Mouse (Mus musculus): ENCODE measurements around the gene Pkp4. TPM values are rescaled to one million over a fixed set of nuclear protein-coding genes. Genes with fewer than 3 reads are reported as not detected.

The Pkp4 gene
- polyA plus RNA-seq, 1 experiment from 2014 or later, result 31.6 TPM

GRCm38 (mm10) chr2:59342591-59343210 is 182.1 kb downstream of the Pkp4 start:
- Histone ChIP-seq H3K27me3 (replicated peaks; ENCODE audit: control insufficient read depth, insufficient read depth, low read length) (no peaks in the 10 kb centered on the region), H3K9me3 (ENCODE audit: control insufficient read depth, low read length) (no peaks in the 10 kb centered on the region), H3K27ac (replicated peaks; ENCODE audit: low read depth, low read length) (no peak overlapping the region), H3K36me3 (ENCODE audit: control insufficient read depth, insufficient read depth, low read length) (peaks cover 75% of the 10 kb centered on the region), H3K4me1 (ENCODE audit: control insufficient read depth, insufficient read depth, low read length) (no peaks in the 10 kb centered on the region), H3K9ac (ENCODE audit: low read depth, low read length) (no peak overlapping the region), H3K4me2 (ENCODE audit: low read depth, low read length) (no peak overlapping the region), H3K4me3 (ENCODE audit: low read depth, low read length) (no peak overlapping the region)
- DNase-seq (ENCODE audit: low spot score), result no peak
- no peak for ATAC-seq (ENCODE audit: low read depth)
- WGBS, result 94% methylated on average over 6 of the region's 6 CpGs

- Histone ChIP-seq H3K9ac (ENCODE audit: low read depth, low read length) (no peak overlapping the region), H3K4me2 (ENCODE audit: low read depth, low read length) (no peak overlapping the region), H3K9me3 (ENCODE audit: control insufficient read depth, low read length) (no peaks in the 10 kb centered on the region), H3K4me1 (ENCODE audit: control insufficient read depth, insufficient read depth, low read length) (no peaks in the 10 kb centered on the region), H3K36me3 (ENCODE audit: control insufficient read depth, insufficient read depth, low read length) (peaks cover 85% of the 10 kb centered on the region), H3K4me3 (ENCODE audit: low read depth, low read length) (no peak overlapping the region), H3K27ac (replicated peaks; ENCODE audit: low read depth, low read length) (no peak overlapping the region), H3K27me3 (replicated peaks; ENCODE audit: control insufficient read depth, insufficient read depth, low read length) (no peaks in the 10 kb centered on the region)
- WGBS, result 91% methylated on average over 11 of the region's 11 CpGs
- ATAC-seq (ENCODE audit: low read depth), result no peak
- DNase-seq (ENCODE audit: low spot score), result no peak
Observed at GRCm38 (mm10) chr2:59343834-59344233, 183.2 kb downstream of the Pkp4 start.

GRCm38 (mm10) chr2:59344699-59345098 is 184.0 kb downstream of the Pkp4 start:
- DNase-seq (ENCODE audit: low spot score) (no peak), ATAC-seq (ENCODE audit: low read depth) (no peak)
- no peaks in the 10 kb centered on the region for H3K4me1 ChIP-seq (ENCODE audit: control insufficient read depth, insufficient read depth, low read length)
- H3K27ac ChIP-seq (replicated peaks; ENCODE audit: low read depth, low read length), result no peak overlapping the region
- H3K4me2 ChIP-seq (ENCODE audit: low read depth, low read length), result no peak overlapping the region
- WGBS, result 95% methylated on average over 13 of the region's 13 CpGs
- peaks cover 82% of the 10 kb centered on the region for H3K36me3 ChIP-seq (ENCODE audit: control insufficient read depth, insufficient read depth, low read length)
- no peak overlapping the region for H3K4me3 ChIP-seq (ENCODE audit: low read depth, low read length)
- H3K9ac ChIP-seq (ENCODE audit: low read depth, low read length), result no peak overlapping the region
- no peaks in the 10 kb centered on the region for H3K27me3 ChIP-seq (replicated peaks; ENCODE audit: control insufficient read depth, insufficient read depth, low read length)
- H3K9me3 ChIP-seq (ENCODE audit: control insufficient read depth, low read length), result no peaks in the 10 kb centered on the region

GRCm38 (mm10) chr2:59345141-59345839 is 184.6 kb downstream of the Pkp4 start:
- no peaks in the 10 kb centered on the region for H3K27me3 ChIP-seq (replicated peaks; ENCODE audit: control insufficient read depth, insufficient read depth, low read length)
- ATAC-seq (ENCODE audit: low read depth), result no peak
- H3K36me3 ChIP-seq (ENCODE audit: control insufficient read depth, insufficient read depth, low read length), result peaks cover 78% of the 10 kb centered on the region
- no peaks in the 10 kb centered on the region for H3K4me1 ChIP-seq (ENCODE audit: control insufficient read depth, insufficient read depth, low read length)
- no peak overlapping the region for H3K4me3 ChIP-seq (ENCODE audit: low read depth, low read length)
- H3K27ac ChIP-seq (replicated peaks; ENCODE audit: low read depth, low read length), result no peak overlapping the region
- DNase-seq (ENCODE audit: low spot score), result no peak
- H3K9me3 ChIP-seq (ENCODE audit: control insufficient read depth, low read length), result no peaks in the 10 kb centered on the region
- no peak overlapping the region for H3K9ac ChIP-seq (ENCODE audit: low read depth, low read length)
- no peak overlapping the region for H3K4me2 ChIP-seq (ENCODE audit: low read depth, low read length)
- 89% methylated on average over 11 of the region's 11 CpGs for WGBS

- ATAC-seq (ENCODE audit: low read depth) (no peak), DNase-seq (ENCODE audit: low spot score) (no peak)
- H3K9ac ChIP-seq (ENCODE audit: low read depth, low read length), result no peak overlapping the region
- no peaks in the 10 kb centered on the region for H3K27me3 ChIP-seq (replicated peaks; ENCODE audit: control insufficient read depth, insufficient read depth, low read length)
- H3K9me3 ChIP-seq (ENCODE audit: control insufficient read depth, low read length), result no peaks in the 10 kb centered on the region
- peaks cover 70% of the 10 kb centered on the region for H3K36me3 ChIP-seq (ENCODE audit: control insufficient read depth, insufficient read depth, low read length)
- no peak overlapping the region for H3K4me2 ChIP-seq (ENCODE audit: low read depth, low read length)
- H3K4me1 ChIP-seq (ENCODE audit: control insufficient read depth, insufficient read depth, low read length), result no peaks in the 10 kb centered on the region
- 63% methylated on average over 12 of the region's 12 CpGs for WGBS
- H3K4me3 ChIP-seq (ENCODE audit: low read depth, low read length), result no peak overlapping the region
- H3K27ac ChIP-seq (replicated peaks; ENCODE audit: low read depth, low read length), result no peak overlapping the region
Observed at GRCm38 (mm10) chr2:59346443-59346842, 185.8 kb downstream of the Pkp4 start.

- 0 out of 2 replicates have a peak overlapping the region, but pooled peaks have one; percentile 3 for H3K27ac ChIP-seq (replicated peaks; ENCODE audit: low read depth, low read length)
- peaks cover 60% of the 10 kb centered on the region for H3K36me3 ChIP-seq (ENCODE audit: control insufficient read depth, insufficient read depth, low read length)
- ATAC-seq (ENCODE audit: low read depth) (no peak), DNase-seq (ENCODE audit: low spot score) (no peak)
- H3K27me3 ChIP-seq (replicated peaks; ENCODE audit: control insufficient read depth, insufficient read depth, low read length), result no peaks in the 10 kb centered on the region
- H3K4me1 ChIP-seq (ENCODE audit: control insufficient read depth, insufficient read depth, low read length), result no peaks in the 10 kb centered on the region
- H3K9ac ChIP-seq (ENCODE audit: low read depth, low read length), result no peak overlapping the region
- no peak overlapping the region for H3K4me2 ChIP-seq (ENCODE audit: low read depth, low read length)
- WGBS, result 80% methylated on average over 8 of the region's 8 CpGs
- H3K9me3 ChIP-seq (ENCODE audit: control insufficient read depth, low read length), result no peaks in the 10 kb centered on the region
- no peak overlapping the region for H3K4me3 ChIP-seq (ENCODE audit: low read depth, low read length)
Observed at GRCm38 (mm10) chr2:59348585-59348984, 187.9 kb downstream of the Pkp4 start.

- WGBS, result 65% methylated on average over 3 of the region's 3 CpGs
Observed at GRCm38 (mm10) chr2:59350094-59350493, 189.4 kb downstream of the Pkp4 start.

GRCm38 (mm10) chr2:59351303-59352099 is 190.9 kb downstream of the Pkp4 start:
- no peak overlapping the region for H3K4me2 ChIP-seq (ENCODE audit: low read depth, low read length)
- DNase-seq (ENCODE audit: low spot score) (peak; percentile 38), ATAC-seq (ENCODE audit: low read depth) (peak; percentile 67; the same call in 1 of the 2 replicates)
- H3K27me3 ChIP-seq (replicated peaks; ENCODE audit: control insufficient read depth, insufficient read depth, low read length), result no peaks in the 10 kb centered on the region
- no peaks in the 10 kb centered on the region for H3K4me1 ChIP-seq (ENCODE audit: control insufficient read depth, insufficient read depth, low read length)
- 68% methylated on average over 16 of the region's 16 CpGs for WGBS
- H3K36me3 ChIP-seq (ENCODE audit: control insufficient read depth, insufficient read depth, low read length), result peaks cover 54% of the 10 kb centered on the region
- H3K4me3 ChIP-seq (ENCODE audit: low read depth, low read length), result no peak overlapping the region
- no peak overlapping the region for H3K27ac ChIP-seq (replicated peaks; ENCODE audit: low read depth, low read length)
- no peak overlapping the region for H3K9ac ChIP-seq (ENCODE audit: low read depth, low read length)
- H3K9me3 ChIP-seq (ENCODE audit: control insufficient read depth, low read length), result no peaks in the 10 kb centered on the region

More at GRCm38 (mm10) chr2:59350094-59350493, 189.4 kb downstream of the Pkp4 start:
- Histone ChIP-seq H3K27me3 (replicated peaks; ENCODE audit: control insufficient read depth, insufficient read depth, low read length) (no peaks in the 10 kb centered on the region), H3K9ac (ENCODE audit: low read depth, low read length) (no peak overlapping the region), H3K4me2 (ENCODE audit: low read depth, low read length) (no peak overlapping the region), H3K36me3 (ENCODE audit: control insufficient read depth, insufficient read depth, low read length) (peaks cover 57% of the 10 kb centered on the region), H3K27ac (replicated peaks; ENCODE audit: low read depth, low read length) (no peak overlapping the region), H3K4me3 (ENCODE audit: low read depth, low read length) (no peak overlapping the region), H3K9me3 (ENCODE audit: control insufficient read depth, low read length) (no peaks in the 10 kb centered on the region), H3K4me1 (ENCODE audit: control insufficient read depth, insufficient read depth, low read length) (no peaks in the 10 kb centered on the region)
- DNase-seq (ENCODE audit: low spot score), result no peak
- no peak for ATAC-seq (ENCODE audit: low read depth)

All from embryonic facial prominence, embryonic 14.5 days (tissue).